Mouse (Mus musculus) erythroblast, embryonic 14.5 days (primary cell): ENCODE results near the gene Plxna2. TPM values are rescaled to one million over a fixed set of nuclear protein-coding genes. Genes with fewer than 3 reads are reported as not detected.

Source experiments
- H3K27me3 ChIP-seq: 2 replicates; pipeline ENCODE4 v1.6.1; 2012; ENCODE audit warnings: inconsistent platforms; ENCODE audit not compliant: control insufficient read depth
- H3K36me3 ChIP-seq: 2 replicates; pipeline ENCODE4 v1.6.1; 2012; ENCODE audit warnings: mild to moderate bottlenecking, inconsistent platforms; ENCODE audit not compliant: control insufficient read depth
- H3K4me1 ChIP-seq: 2 replicates; pipeline ENCODE4 v1.6.1; 2012; ENCODE audit warnings: inconsistent platforms; ENCODE audit not compliant: control insufficient read depth
- H3K4me3 ChIP-seq: replicated peaks from 2 replicates; pipeline ENCODE3; 2012; ENCODE audit warnings: moderate library complexity, mild to moderate bottlenecking, inconsistent platforms
- H3K9me3 ChIP-seq: 2 replicates; pipeline ENCODE4 v1.6.1; 2012; ENCODE audit warnings: low read length, inconsistent platforms, mixed read lengths; ENCODE audit not compliant: control insufficient read depth
- GATA1 ChIP-seq: IDR thresholded peaks from 2 replicates; pipeline ENCODE4 v1.6.1; 2012; ENCODE audit warnings: low read length, inconsistent platforms, mixed read lengths
- TAL1 ChIP-seq: IDR thresholded peaks from 3 replicates; pipeline ENCODE4 v1.6.1; 2012; ENCODE audit warnings: low read length, inconsistent platforms, mixed read lengths
- polyA plus RNA-seq: library from polyadenylated mRNA; stranded (reverse); fragments of >175 nt; gene quantifications from 2 replicates; pipeline ENCODE4 v1.2.3, GENCODE M21; 2012

Gene Plxna2
- polyA plus RNA-seq, 1 experiment = 0.06 TPM

- H3K4me1 ChIP-seq = peaks cover 4% of the 10 kb centered on the region
- H3K36me3 ChIP-seq = no peaks in the 10 kb centered on the region
- TF ChIP-seq GATA1 (no peak), TAL1 (no peak)
- no peaks in the 10 kb centered on the region for H3K27me3 ChIP-seq
- H3K9me3 ChIP-seq = no peaks in the 10 kb centered on the region
- no peak overlapping the region for H3K4me3 ChIP-seq
Observed at GRCm38 (mm10) chr1:194607406-194608261, 10.4 kb upstream of the Plxna2 start.

DNA sequence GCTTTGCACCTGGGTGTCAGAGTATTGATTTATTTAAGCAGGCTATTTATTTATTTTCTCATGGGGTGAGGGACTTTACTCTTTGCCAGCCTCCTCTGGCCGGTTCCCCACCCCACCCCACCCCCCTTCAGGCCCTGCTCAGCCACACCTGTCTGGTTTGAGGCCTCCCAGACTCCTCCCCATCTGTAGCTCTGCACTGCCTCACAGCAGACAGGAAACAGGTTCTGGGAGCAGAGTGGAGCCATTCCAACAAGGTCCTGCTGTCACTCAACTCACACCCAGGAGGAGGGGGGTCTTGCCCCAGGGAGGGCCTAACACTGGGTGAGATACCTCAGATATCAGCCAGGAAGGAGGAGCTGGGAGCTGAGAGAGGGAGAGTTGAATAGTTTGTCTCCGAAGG lies 7.5 kb upstream of the Plxna2 start:
- TF ChIP-seq GATA1 (no peak), TAL1 (no peak)
- Histone ChIP-seq H3K9me3 (no peaks in the 10 kb centered on the region), H3K36me3 (no peaks in the 10 kb centered on the region), H3K4me3 (no peak overlapping the region), H3K27me3 (no peaks in the 10 kb centered on the region), H3K4me1 (peaks cover 19% of the 10 kb centered on the region)

DNA sequence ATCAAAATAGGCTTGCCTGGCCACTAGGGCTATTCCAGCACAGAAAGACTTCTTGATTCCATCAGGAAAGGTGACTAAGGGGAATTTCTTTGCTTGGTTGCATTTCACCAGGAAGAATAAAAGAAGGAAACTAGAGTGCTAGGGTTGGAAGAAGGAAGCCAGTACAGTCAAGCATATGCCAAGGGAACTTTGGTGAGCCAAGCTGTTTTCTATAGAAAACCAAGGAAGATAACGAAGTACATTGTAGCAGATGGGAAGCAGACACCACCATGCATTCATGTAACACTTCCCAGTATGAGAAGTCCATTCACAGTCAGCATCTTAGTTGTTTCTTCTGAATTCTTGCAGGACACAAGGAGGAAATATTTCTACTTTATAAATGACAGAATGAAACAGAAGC lies 5.4 kb upstream of the Plxna2 start:
- no peaks in the 10 kb centered on the region for H3K36me3 ChIP-seq
- no peak overlapping the region for H3K4me3 ChIP-seq
- H3K9me3 ChIP-seq = no peaks in the 10 kb centered on the region
- TF ChIP-seq TAL1 (no peak), GATA1 (no peak)
- H3K27me3 ChIP-seq = no peaks in the 10 kb centered on the region
- peaks cover 19% of the 10 kb centered on the region for H3K4me1 ChIP-seq

- no peaks in the 10 kb centered on the region for H3K9me3 ChIP-seq
- H3K27me3 ChIP-seq = no peaks in the 10 kb centered on the region
- H3K4me1 ChIP-seq = peaks cover 19% of the 10 kb centered on the region
- TF ChIP-seq GATA1 = no peak
- no peak for TF ChIP-seq TAL1
- H3K36me3 ChIP-seq = no peaks in the 10 kb centered on the region
- no peak overlapping the region for H3K4me3 ChIP-seq
Observed at GRCm38 (mm10) chr1:194613271-194613834, 4.7 kb upstream of the Plxna2 start.

- Histone ChIP-seq H3K4me1 (peaks cover 24% of the 10 kb centered on the region), H3K36me3 (no peaks in the 10 kb centered on the region)
Observed at GRCm38 (mm10) chr1:194613923-194614830, 3.8 kb upstream of the Plxna2 start.

DNA sequence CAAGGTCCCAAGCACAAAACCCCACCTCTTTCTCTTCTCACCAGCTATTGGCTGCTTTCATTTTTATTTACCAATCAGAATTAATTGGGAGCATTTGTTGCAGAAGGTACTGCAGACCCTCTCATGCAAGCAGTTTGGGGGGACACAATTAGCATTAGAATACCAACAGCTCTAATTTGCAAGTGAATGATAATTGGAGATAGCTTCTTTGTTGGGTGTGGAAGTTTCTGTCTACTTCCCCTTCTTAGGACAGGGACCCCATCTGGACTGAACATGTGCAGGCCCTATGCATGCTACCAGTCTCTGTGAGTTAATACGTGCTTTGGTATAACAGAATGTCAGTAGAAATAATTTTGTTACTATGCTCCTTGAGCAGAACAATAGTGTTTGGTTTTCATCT lies 1.9 kb upstream of the Plxna2 start:
- H3K4me3 ChIP-seq = no peak overlapping the region

More at GRCm38 (mm10) chr1:194613923-194614830, 3.8 kb upstream of the Plxna2 start:
- Histone ChIP-seq H3K27me3 (no peaks in the 10 kb centered on the region), H3K9me3 (no peaks in the 10 kb centered on the region), H3K4me3 (no peak overlapping the region)
- no peak for TF ChIP-seq TAL1
- TF ChIP-seq GATA1 = no peak

GRCm38 (mm10) chr1:194618841-194619311 lies 858 bp downstream of the Plxna2 start:
- H3K4me1 ChIP-seq = peaks cover 36% of the 10 kb centered on the region
- H3K4me3 ChIP-seq = peak overlapping the region; percentile 81
- H3K27me3 ChIP-seq = peaks cover 12% of the 10 kb centered on the region
- TF ChIP-seq GATA1 = no peak
- TF ChIP-seq TAL1 = no peak
- H3K36me3 ChIP-seq = no peaks in the 10 kb centered on the region
- H3K9me3 ChIP-seq = no peaks in the 10 kb centered on the region

More for the DNA sequence above, 1.9 kb upstream of the Plxna2 start:
- Histone ChIP-seq H3K4me1 (peaks cover 39% of the 10 kb centered on the region), H3K36me3 (no peaks in the 10 kb centered on the region), H3K9me3 (no peaks in the 10 kb centered on the region), H3K27me3 (peaks cover 9% of the 10 kb centered on the region)
- no peak for TF ChIP-seq GATA1
- TF ChIP-seq TAL1 = no peak

DNA sequence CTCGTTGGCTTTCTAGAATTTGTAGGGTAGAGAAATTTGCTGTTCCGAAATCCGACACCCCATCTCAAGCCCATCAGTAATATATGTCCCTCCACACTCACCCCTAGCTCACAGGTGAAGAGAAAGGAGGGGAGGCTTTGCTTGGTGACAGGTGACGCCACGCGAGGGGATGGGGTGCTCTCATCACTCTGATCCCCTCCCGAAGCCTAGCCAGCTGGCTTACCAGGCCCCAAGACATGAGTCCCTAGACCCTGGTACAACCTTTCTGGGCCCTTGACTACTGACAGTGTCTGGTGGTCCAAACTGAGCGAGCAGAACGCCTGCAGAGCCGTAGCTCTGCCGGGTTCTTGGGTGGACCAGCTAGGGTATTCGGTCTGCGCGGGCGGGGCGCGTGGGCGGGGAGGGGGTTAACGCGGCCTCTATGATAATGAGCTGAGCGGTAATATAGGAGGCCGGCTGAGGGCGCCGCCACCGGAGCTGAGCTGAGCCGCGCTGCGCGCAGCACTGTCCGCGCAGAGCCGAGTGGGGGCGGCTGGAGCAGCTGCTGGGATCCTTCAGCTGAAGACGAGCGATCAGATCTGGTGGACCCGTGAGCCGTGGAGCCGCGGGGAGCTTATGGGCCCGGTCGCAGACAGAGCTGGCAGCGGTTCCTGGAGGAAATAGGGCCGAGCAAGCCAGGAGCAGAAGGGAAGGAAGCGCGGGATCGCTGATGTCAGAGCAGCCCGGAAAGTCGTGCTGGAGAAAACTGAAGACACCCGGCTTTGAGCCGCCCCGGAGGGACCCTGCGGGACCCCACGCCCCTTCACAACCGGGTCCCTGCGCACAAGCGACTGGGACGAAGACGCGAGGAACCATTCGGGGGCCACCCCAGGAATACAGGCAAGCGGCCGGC lies 1.6 kb downstream of the Plxna2 start:
- Histone ChIP-seq H3K27me3 (peaks cover 12% of the 10 kb centered on the region), H3K36me3 (no peaks in the 10 kb centered on the region), H3K4me3 (peak overlapping the region; percentile 81), H3K4me1 (peaks cover 32% of the 10 kb centered on the region), H3K9me3 (no peaks in the 10 kb centered on the region)
- TF ChIP-seq TAL1 = no peak
- no peak for TF ChIP-seq GATA1
